Mouse (Mus musculus) midbrain, embryonic 11.5 days (tissue): ENCODE results near the gene Aym1. TPM values are rescaled to one million over a fixed set of nuclear protein-coding genes. Genes with fewer than 3 reads are reported as not detected.
A peak's percentile ranks its signal among the peaks of the same experiment; 100 is the strongest.

Experiments used
- ATAC-seq: fragments of 200-750 bp; cut with Nextera tagmentation; 2 replicates; pipeline ENCODE4 v1.8.0; 2017; ENCODE audit warnings: moderate TSS enrichment, moderate library complexity; ENCODE audit not compliant: low FRiP score
- DNase-seq: peaks from one replicate; pipeline ENCODE4 v3.0.0; 2015; ENCODE audit warnings: low spot score; ENCODE audit errors: missing footprints
- H3K27ac ChIP-seq: fragments of 300-500 bp; sonication (generic); 2 replicates; pipeline ENCODE4 v1.5.1; 2014; ENCODE audit warnings: low read depth, low read length
- H3K27me3 ChIP-seq: fragments of 300-500 bp; sonication (generic); 2 replicates; pipeline ENCODE4 v1.6.1; 2014; ENCODE audit warnings: mild to moderate bottlenecking, low read length, moderate library complexity, mixed read lengths; ENCODE audit not compliant: control insufficient read depth, insufficient read depth
- H3K36me3 ChIP-seq: fragments of 300-500 bp; sonication (generic); 2 replicates; pipeline ENCODE4 v1.6.1; 2014; ENCODE audit warnings: mild to moderate bottlenecking, low read length, moderate library complexity, mixed read lengths; ENCODE audit not compliant: control insufficient read depth, insufficient read depth
- H3K4me1 ChIP-seq: fragments of 300-500 bp; sonication (generic); 2 replicates; pipeline ENCODE4 v1.6.1; 2014; ENCODE audit warnings: low read length; ENCODE audit not compliant: control insufficient read depth, insufficient read depth
- H3K4me2 ChIP-seq: fragments of 300-500 bp; sonication (generic); 2 replicates; pipeline ENCODE4 v1.6.1; 2014; ENCODE audit warnings: mild to moderate bottlenecking, moderate library complexity
- H3K4me3 ChIP-seq: fragments of 300-500 bp; sonication (generic); 2 replicates; pipeline ENCODE4 v1.5.1; 2014; ENCODE audit warnings: low read depth, low read length
- H3K9ac ChIP-seq: fragments of 300-500 bp; sonication (generic); 2 replicates; pipeline ENCODE4 v1.6.1; 2014; ENCODE audit warnings: low read length
- H3K9me3 ChIP-seq: fragments of 300-500 bp; sonication (generic); 2 replicates; pipeline ENCODE4 v1.6.1; 2016; ENCODE audit warnings: low read length; ENCODE audit not compliant: control insufficient read depth
- WGBS: fragments of 180-500 bp; shearing (Covaris S2); extraction: QIAGEN DNeasy Blood & Tissue Kit; methylation state at CpG from one replicate; pipeline ENCODE4 v1.1.7; 2014; 5-methylcytosine and 5-hydroxymethylcytosine counted together
- polyA plus RNA-seq: library from polyadenylated mRNA; unstranded; fragments of >200 nt; fragmentation: Nextera tagmentation; extraction: Ambion mirVana; gene quantifications from 2 replicates; pipeline ENCODE4 v1.2.1, GENCODE M21; 2014

The Aym1 gene
- polyA plus RNA-seq, 1 experiment from 2014 or later: not detected

GRCm38 (mm10) chr5:113348597-113348996, 8.5 kb upstream of the Aym1 start:
- ATAC-seq: peak; percentile 56

GRCm38 (mm10) chr5:113349226-113349625, 7.9 kb upstream of the Aym1 start:
- H3K9ac ChIP-seq: no peak overlapping the region
- H3K27me3 ChIP-seq: peaks cover 54% of the 10 kb centered on the region
- H3K4me1 ChIP-seq: peaks cover 31% of the 10 kb centered on the region
- 9% methylated on average over 7 of the region's 7 CpGs for WGBS
- H3K36me3 ChIP-seq: no peaks in the 10 kb centered on the region
- no peak overlapping the region; the same call in 1 of the 2 replicates for H3K27ac ChIP-seq
- H3K4me2 ChIP-seq: no peak overlapping the region
- ATAC-seq: peak; percentile 30; the same call in 1 of the 2 replicates
- no peaks in the 10 kb centered on the region for H3K9me3 ChIP-seq
- H3K4me3 ChIP-seq: no peak overlapping the region
- DNase-seq: peak; percentile 87

More at GRCm38 (mm10) chr5:113348597-113348996, 8.5 kb upstream of the Aym1 start:
- Histone ChIP-seq H3K4me2 (no peak overlapping the region), H3K36me3 (no peaks in the 10 kb centered on the region), H3K27me3 (peaks cover 52% of the 10 kb centered on the region), H3K4me3 (no peak overlapping the region), H3K9me3 (no peaks in the 10 kb centered on the region), H3K9ac (no peak overlapping the region), H3K4me1 (peaks cover 31% of the 10 kb centered on the region), H3K27ac (no peak overlapping the region)
- peak; percentile 91 for DNase-seq
- 14% methylated on average over 13 of the region's 13 CpGs for WGBS

DNA sequence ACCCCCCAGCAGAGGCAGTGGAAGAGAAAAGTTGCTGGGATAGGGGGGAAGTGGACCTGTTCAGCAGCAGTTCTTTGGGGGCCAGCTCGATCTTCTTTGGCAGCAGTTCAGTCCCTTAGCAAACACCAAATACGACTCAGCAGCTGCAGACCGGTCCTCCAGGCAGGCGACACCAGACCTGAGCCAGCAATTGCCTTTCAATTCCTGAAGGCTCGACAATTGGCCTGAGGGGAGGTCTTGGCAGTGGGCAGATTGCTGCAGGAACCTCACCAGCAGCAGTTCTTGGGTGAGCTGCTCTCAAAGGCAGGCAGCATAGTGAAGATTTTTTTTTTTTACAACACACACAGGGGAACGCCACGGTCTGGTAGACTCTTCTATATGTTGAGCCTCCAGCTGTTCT, 7.3 kb upstream of the Aym1 start:
- Histone ChIP-seq H3K4me1 (peaks cover 31% of the 10 kb centered on the region), H3K4me2 (no peak overlapping the region), H3K9ac (no peak overlapping the region), H3K9me3 (no peaks in the 10 kb centered on the region), H3K27me3 (peaks cover 48% of the 10 kb centered on the region), H3K4me3 (no peak overlapping the region), H3K27ac (no peak overlapping the region), H3K36me3 (no peaks in the 10 kb centered on the region)
- WGBS: 22% methylated on average over 7 of the region's 7 CpGs
- DNase-seq (no peak), ATAC-seq (no peak)

- no peaks in the 10 kb centered on the region for H3K36me3 ChIP-seq
- H3K4me3 ChIP-seq: no peak overlapping the region
- ATAC-seq (0 out of 2 replicates have a peak, but pooled peaks have one; percentile 19), DNase-seq (peak; percentile 88)
- H3K4me2 ChIP-seq: no peak overlapping the region
- no peak overlapping the region for H3K27ac ChIP-seq
- H3K9ac ChIP-seq: no peak overlapping the region
- H3K4me1 ChIP-seq: peaks cover 27% of the 10 kb centered on the region
- peaks cover 30% of the 10 kb centered on the region for H3K27me3 ChIP-seq
- 52% methylated on average over 3 of the region's 3 CpGs for WGBS
- no peaks in the 10 kb centered on the region for H3K9me3 ChIP-seq
Observed at GRCm38 (mm10) chr5:113351768-113352167, 5.3 kb upstream of the Aym1 start.

- WGBS: 79% methylated on average over 6 of the region's 6 CpGs
- H3K36me3 ChIP-seq: no peaks in the 10 kb centered on the region
- DNase-seq: no peak
- no peak overlapping the region for H3K27ac ChIP-seq
- H3K9ac ChIP-seq: no peak overlapping the region
- peaks cover 27% of the 10 kb centered on the region for H3K27me3 ChIP-seq
- H3K4me3 ChIP-seq: no peak overlapping the region
- H3K4me2 ChIP-seq: no peak overlapping the region
- H3K4me1 ChIP-seq: peaks cover 27% of the 10 kb centered on the region
- no peaks in the 10 kb centered on the region for H3K9me3 ChIP-seq
- no peak for ATAC-seq
Observed at GRCm38 (mm10) chr5:113352636-113353035, 4.5 kb upstream of the Aym1 start.

DNA sequence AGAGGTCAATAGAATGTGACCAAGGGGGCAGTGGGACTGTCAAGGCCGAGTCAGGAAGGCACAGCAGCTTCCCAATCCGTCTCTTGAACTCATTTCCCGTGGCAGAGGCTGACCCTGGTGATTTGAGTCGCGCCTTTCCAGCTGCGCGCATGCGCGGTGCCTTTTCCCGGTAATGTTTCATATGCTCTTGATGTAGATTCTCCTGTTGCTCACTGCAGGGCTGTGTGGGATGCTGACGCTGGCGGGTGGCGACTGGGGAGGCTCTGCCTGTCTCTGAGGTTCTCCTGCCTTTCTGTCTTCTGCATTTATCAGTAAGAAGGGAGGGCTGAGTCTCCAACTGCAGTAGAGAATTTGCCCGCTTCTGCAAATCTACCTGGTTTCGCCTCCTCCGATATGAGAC, 2.8 kb upstream of the Aym1 start:
- WGBS: 53% methylated on average over 16 of the region's 16 CpGs
- Histone ChIP-seq H3K4me2 (no peak overlapping the region), H3K36me3 (no peaks in the 10 kb centered on the region), H3K4me3 (no peak overlapping the region), H3K9me3 (no peaks in the 10 kb centered on the region), H3K27ac (no peak overlapping the region), H3K27me3 (peaks cover 17% of the 10 kb centered on the region), H3K9ac (no peak overlapping the region), H3K4me1 (peaks cover 21% of the 10 kb centered on the region)
- DNase-seq: no peak
- no peak for ATAC-seq

DNA sequence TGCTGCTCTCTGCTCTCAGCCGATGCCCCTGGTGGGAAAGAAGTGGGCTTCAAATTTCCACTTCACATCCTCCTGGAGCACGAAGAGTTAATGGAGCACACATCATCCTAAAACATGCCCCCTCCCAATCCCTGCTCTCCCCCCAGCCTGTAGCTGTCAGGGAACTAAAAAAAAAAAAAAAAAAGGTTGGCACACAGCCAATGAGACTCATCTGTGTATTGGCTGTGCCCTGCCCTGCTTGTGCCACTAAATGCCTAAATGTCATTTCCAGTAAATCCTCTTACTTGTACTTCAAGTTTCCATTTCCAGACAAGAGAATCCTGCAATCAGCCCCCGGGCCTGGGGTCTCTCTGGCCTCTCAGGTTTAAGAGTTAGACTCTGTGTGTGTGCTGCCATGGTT, 562 bp downstream of the Aym1 start:
- 59% methylated on average over 3 of the region's 3 CpGs for WGBS

GRCm38 (mm10) chr5:113358833-113359232, 1.7 kb downstream of the Aym1 start:
- no peak overlapping the region for H3K4me2 ChIP-seq
- H3K9ac ChIP-seq: no peak overlapping the region; the same call in 1 of the 2 replicates
- no peak overlapping the region for H3K4me3 ChIP-seq
- H3K4me1 ChIP-seq: peaks cover 4% of the 10 kb centered on the region; the same call in 1 of the 2 replicates
- no peaks in the 10 kb centered on the region for H3K9me3 ChIP-seq
- no peak overlapping the region for H3K27ac ChIP-seq
- H3K27me3 ChIP-seq: peaks cover 3% of the 10 kb centered on the region
- H3K36me3 ChIP-seq: no peaks in the 10 kb centered on the region
- no peak for ATAC-seq
- 3% methylated on average over 11 of the region's 11 CpGs for WGBS
- no peak for DNase-seq

More for the DNA sequence above, 562 bp downstream of the Aym1 start:
- no peak for ATAC-seq
- Histone ChIP-seq H3K4me3 (no peak overlapping the region), H3K36me3 (no peaks in the 10 kb centered on the region), H3K27ac (no peak overlapping the region), H3K27me3 (peaks cover 11% of the 10 kb centered on the region), H3K9ac (no peak overlapping the region), H3K4me2 (no peak overlapping the region), H3K4me1 (peaks cover 4% of the 10 kb centered on the region; the same call in 1 of the 2 replicates), H3K9me3 (no peaks in the 10 kb centered on the region)
- no peak for DNase-seq

DNA sequence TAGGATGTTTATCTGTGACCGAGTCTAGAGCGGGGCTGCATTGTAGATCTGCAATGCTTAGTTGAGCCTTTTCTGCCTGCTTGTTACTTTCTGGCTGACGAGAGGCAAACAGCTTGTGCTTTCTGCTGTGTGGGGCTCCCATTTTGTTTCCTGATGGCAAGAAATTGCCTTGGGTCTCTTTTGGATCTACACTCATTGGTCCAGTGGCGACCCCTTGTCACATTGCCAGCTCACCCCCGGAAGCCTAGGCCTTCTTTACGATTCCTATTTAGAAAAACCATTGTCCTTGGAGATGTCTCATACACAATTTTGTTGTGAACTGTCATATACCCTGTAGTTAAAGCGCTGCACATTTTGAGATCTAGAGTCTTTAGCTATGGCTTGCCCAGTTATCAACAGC, 4.2 kb downstream of the Aym1 start:
- Histone ChIP-seq H3K9me3 (no peaks in the 10 kb centered on the region), H3K27me3 (peaks cover 3% of the 10 kb centered on the region), H3K4me1 (peaks cover 4% of the 10 kb centered on the region; the same call in 1 of the 2 replicates), H3K4me2 (no peak overlapping the region), H3K36me3 (no peaks in the 10 kb centered on the region), H3K4me3 (no peak overlapping the region), H3K9ac (no peak overlapping the region), H3K27ac (no peak overlapping the region)
- DNase-seq (no peak), ATAC-seq (no peak)
- WGBS: 81% methylated on average over 7 of the region's 7 CpGs
